Mouse (Mus musculus): ENCODE data around the gene Sez6l.

- TF ChIP-seq CTCF (IDR thresholded peaks at IDR 0.05; ENCODE audit: extremely low read depth, insufficient read depth, insufficient read length, insufficient replicate concordance), result no peak
- no peak for TF ChIP-seq POLR2A (IDR thresholded peaks at IDR 0.05; ENCODE audit: low read depth, low read length)
Measured at GRCm38 (mm10) chr5:112382042-112382441, 194.9 kb downstream of the Sez6l start.
